Mouse (Mus musculus) gastrocnemius, postnatal 14 days (tissue): ENCODE results near the gene Plekhf1. TPM values are rescaled to one million over a fixed set of nuclear protein-coding genes. Genes with fewer than 3 reads are reported as not detected.

ENCODE experiments used
- DNase-seq: peaks from one replicate; pipeline ENCODE4 v3.0.0; 2021; ENCODE audit warnings: mixed read lengths
- intact Hi-C: fragments of 180-260 bp; cut with DNase I; formaldehyde crosslinking; loops from one replicate; pipeline ENCODE4 v1.15.1; 2025; ENCODE audit warnings: low total_unique reads
- long read RNA-seq, 2 experiments: library from polyadenylated mRNA; stranded (forward); transcript quantifications; one replicate each; pipeline ENCODE4 v2.0.0; 2021
- total RNA-seq, 2 experiments: library from RNA; stranded (reverse); gene quantifications; 2 replicates each; pipeline ENCODE4 v1.2.3; 2021

Gene Plekhf1
- 1 to 10 TPM; 4.9 to 9.7 TPM for total RNA-seq
- long read RNA-seq, experiment 1, full-length matches to known transcripts = 28 of 38 reads
- long read RNA-seq, experiment 1, partial matches to known transcripts = 1 of 38 reads
- long read RNA-seq, experiment 1, other reads (novel, unspliced or antisense) = 9 of 38 reads
- long read RNA-seq, experiment 2, full-length matches to known transcripts = 30 of 43 reads
- long read RNA-seq, experiment 2, partial matches to known transcripts = 0 of 43 reads
- long read RNA-seq, experiment 2, other reads (novel, unspliced or antisense) = 13 of 43 reads

GRCm38 (mm10) chr7:38227900-38228298 lies at the start of gene Plekhf1:
TSS of gene Plekhf1 (minus strand) at chr7:38228016.
- peak; percentile 97 for DNase-seq
- intact Hi-C loops = no loop called here

DNA sequence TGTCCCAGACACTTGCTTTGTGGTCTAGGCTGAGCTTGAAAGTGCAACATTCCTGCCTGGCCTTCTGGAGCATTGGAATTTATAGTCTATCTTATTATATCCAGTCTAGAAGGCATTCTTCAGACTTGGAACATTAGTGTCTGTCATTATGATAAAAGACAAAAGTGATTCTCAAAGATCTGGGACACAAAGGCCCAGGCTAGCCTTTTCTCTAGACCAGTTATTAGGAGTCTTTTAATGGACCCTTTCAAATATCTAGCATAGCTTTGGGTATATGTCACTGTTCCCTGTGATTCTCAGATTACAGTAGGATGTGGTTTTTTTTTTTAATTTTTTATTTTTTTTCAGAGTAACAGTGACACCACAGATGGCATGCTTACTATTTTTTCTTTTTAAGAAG lies 44.7 kb upstream of the Plekhf1 start:
- no peak for DNase-seq
- intact Hi-C loops = no loop called here

GRCm38 (mm10) chr7:38271859-38272258 lies 44.0 kb upstream of the Plekhf1 start:
- intact Hi-C loops = no loop called here
- DNase-seq = no peak

GRCm38 (mm10) chr7:38271511-38271811 lies 43.6 kb upstream of the Plekhf1 start:
- no peak for DNase-seq
- intact Hi-C loops = no loop called here

DNA sequence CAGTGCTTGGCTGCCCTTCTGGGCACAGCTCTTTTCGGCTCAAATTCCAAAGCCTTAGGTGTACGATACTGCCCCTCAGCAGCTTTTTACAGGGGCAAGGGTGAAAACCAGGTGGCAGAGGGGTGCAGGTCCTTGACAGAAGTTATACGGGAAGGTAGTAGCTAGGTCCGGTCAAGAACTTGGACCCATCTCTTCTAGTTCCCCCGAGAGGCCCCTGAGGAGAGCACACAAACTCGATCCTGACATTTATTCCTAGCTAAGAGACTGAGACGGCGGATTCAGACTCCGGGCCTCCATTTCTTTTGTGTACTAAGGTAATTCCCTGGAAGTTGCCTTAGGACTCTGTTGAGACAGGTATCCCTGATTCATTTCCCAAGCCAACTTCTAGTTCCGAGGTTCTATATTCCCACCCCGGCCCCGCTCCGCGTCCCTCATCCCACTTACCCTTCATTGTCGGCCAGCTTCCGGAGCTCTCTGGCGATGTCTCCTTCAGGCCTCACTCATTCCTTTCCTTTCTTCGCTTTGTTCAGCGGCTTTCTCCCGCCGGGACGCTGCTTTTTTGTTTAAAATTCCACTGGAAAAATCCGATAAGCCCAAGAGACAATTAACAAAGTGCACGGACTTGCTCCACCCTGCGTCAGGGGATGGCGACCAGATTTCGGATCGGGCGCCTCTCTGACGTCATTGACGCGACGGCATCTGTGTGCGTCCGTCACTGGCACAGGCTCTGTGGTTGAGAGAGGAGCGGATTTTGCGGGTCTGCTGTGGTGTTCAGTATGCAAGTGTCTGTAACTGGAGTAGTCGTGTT lies 43.1 kb upstream of the Plekhf1 start, which contains the start of gene Pop4:
Pop4 (minus strand) TSS at position 721 of the 808 bp plus-strand sequence.
- intact Hi-C loops = no loop called here
- DNase-seq = peak; percentile 92

- intact Hi-C loops = loop anchor here (5.0 kb wide), 2 partner anchors 60 to 85 kb away; partner anchors contain the start of gene 1600014C10Rik
- DNase-seq = peak; percentile 45
These were observed 39.3 kb upstream of the Plekhf1 start for GRCm38 (mm10) chr7:38267006-38267680.

- DNase-seq = no peak
- intact Hi-C loops = no loop called here
These were observed 34.6 kb upstream of the Plekhf1 start for GRCm38 (mm10) chr7:38262406-38262805.

- intact Hi-C loops = no loop called here
- DNase-seq = no peak
These were observed 31.8 kb upstream of the Plekhf1 start for GRCm38 (mm10) chr7:38259631-38260030.

DNA sequence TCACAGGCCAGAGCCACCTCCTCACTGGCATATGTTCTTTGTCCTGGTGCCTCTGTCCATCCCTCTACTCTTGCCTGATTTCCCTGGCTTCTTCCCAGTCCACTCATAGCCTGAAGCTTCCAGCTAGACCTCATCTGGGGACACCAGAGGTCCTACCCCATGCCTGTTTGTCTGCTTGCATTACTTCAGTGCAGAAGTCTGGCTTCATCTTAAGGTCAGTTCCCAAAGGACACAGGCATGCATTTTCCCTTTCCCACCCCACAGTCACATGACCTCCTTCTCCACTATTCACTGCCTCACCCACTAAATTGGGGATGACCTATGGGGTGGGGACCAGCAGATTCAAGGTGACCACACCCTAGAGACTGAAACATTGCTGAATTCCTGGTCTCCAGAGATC lies 25.6 kb upstream of the Plekhf1 start:
- intact Hi-C loops = no loop called here

GRCm38 (mm10) chr7:38251494-38252216 lies 23.8 kb upstream of the Plekhf1 start:
- intact Hi-C loops = no loop called here
- DNase-seq = peak; percentile 62

More for the DNA sequence above, 25.6 kb upstream of the Plekhf1 start:
- DNase-seq = no peak

DNA sequence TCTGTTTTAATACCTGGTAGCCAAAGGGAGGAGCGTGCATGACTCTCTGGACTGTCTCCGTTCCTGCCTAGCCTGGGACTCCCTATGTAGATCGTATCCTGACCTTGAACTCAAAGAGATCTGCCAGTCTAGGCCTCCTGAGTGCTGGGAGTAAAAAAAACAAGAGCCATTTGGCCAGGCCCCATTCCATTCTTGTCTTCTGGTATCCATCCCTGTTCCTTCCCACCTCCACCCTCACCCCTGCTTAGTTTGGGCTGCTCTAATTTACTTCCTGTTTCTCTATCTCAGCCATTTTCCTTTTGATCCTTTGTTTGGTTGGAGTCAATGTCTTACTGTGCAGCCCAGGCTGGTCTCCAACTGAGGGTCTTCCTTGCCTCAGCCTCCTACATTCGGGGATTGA lies 14.6 kb upstream of the Plekhf1 start:
- no peak for DNase-seq
- intact Hi-C loops = no loop called here

DNA sequence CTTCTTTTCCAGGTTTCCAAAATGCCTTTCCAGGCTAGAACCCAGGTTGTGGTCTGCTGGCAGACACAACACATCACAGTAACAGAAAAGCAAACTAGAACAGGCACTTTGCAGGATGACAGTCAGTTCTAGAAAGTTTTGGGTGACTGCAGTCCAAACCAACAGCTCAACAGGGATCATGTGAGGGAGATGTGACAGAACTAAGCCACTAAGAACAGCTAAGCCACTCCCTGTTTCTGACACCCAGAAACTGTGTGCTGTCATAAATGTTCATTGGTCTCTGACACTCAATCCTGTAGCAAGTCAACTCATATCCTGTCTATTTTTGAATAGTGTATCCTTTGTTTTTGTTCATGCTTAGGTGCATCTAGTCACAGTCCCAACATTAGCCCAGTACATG lies 9.3 kb upstream of the Plekhf1 start:
- DNase-seq = no peak
- intact Hi-C loops = no loop called here

DNA sequence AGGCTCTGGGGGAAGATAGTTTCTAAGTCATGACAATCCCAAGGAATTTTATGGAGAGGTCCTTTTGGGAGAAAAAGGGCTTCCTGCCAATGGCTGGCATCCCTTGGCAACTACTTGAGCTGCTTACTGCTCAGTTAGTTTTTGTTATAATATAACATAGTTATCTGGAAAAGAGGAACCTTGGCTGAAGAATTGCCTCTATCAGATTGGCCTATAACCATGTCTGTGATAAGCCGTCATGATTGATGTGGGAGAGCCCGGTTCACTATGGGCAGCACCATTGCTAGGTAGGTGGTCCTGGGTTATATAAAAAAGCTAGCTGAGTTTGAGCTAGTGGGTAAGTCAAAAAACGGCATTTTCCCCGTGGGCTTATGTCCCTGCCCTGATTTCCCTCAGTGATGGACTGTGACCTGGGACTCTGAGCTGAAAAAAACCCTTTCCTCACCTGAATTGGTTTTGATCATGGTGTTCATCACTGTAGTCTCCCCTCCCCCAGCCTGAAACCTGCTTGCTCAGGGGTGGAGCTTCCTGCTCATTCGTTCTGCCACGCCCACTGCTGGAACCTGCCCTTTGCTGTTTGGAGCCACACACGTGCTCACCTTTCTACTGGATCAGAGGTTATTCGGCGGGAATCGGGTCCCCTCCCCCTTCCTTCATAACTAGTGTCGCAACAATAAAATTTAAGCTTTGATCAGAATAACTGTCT lies 8.7 kb upstream of the Plekhf1 start:
- intact Hi-C loops = no loop called here
- no peak for DNase-seq

GRCm38 (mm10) chr7:38230285-38230684 lies 2.5 kb upstream of the Plekhf1 start:
- intact Hi-C loops = no loop called here
- peak; percentile 71 for DNase-seq

- intact Hi-C loops = no loop called here
These were observed 513 bp upstream of the Plekhf1 start for GRCm38 (mm10) chr7:38228329-38228728.

DNA sequence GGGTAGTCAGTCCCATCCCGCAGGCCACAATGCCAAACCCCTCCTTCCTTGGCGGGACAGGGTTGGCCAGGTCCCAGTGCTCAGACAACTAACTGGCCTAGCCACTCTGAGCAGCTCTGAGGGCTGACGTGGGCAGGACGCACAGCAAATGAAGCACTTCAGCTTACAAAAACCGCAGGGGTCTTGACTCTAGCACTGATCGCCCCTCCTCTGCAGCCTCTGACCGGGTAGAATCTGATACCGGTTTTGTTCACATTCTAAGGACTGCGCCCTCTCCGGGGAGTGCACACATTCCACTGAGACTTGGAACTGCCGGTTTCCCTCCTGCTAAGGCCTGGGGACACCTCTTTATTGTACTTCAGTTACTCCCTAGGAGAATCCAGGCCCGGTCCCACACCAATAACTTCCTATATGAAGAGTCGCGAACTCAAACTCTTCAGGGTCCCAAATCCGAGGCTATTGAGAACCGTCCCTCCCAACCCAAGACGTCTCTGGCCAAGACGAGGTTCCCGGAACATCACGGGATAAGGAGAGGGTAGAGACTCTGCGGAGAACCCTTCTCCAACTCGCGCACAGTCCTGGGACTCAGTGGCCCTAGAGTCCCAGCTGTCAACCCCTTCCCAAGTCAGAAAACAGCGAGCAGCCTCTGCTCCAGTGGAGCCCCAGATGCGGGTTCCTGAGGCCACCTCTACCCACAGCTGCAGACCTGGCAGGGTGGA lies 476 bp downstream of the Plekhf1 start:
- intact Hi-C loops = no loop called here
- peak; percentile 93 for DNase-seq

More at GRCm38 (mm10) chr7:38228329-38228728, 513 bp upstream of the Plekhf1 start:
- no peak for DNase-seq

- intact Hi-C loops = no loop called here
- no peak for DNase-seq
These were observed 1.6 kb downstream of the Plekhf1 start for GRCm38 (mm10) chr7:38226226-38226625.

DNA sequence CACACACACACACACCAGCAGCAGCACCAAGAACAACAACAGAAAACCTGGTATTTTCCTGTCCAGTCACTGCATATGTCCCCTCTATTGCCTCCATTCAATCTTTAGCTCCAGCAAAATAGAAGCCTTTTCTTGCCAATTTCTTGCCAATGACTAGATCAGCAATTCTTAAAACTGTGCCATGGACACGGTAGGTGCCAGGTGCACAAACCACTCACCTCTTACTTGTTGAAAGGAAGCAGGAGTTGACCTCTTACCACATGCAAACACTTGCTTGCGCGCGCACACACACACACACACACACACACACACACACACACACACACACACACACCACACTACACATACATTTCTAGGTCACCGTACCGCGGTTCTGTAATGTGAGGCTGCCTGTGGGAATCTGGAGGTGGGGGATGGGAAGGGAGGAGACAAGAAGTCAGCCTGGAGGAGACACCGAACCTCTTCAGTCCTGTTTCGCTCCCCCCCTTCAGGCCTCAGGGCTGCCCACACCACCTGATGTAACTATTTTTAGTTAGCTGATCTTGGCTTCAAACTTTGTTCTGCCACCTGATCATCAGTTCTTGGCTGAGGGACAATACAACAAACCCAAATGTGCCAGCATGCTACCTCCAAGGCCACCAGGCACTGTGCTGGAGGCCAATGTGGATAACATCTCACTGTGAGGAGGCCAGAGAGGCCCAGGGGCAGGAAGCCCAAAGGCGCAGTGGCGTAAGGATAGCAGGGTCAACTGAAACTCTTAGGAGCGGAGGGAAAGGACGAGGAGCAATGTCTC lies 3.0 kb downstream of the Plekhf1 start:
- intact Hi-C loops = no loop called here
- peak; percentile 56 for DNase-seq
